Mouse (Mus musculus): ENCODE results near the gene Calml4.

Gene Calml4

DNA sequence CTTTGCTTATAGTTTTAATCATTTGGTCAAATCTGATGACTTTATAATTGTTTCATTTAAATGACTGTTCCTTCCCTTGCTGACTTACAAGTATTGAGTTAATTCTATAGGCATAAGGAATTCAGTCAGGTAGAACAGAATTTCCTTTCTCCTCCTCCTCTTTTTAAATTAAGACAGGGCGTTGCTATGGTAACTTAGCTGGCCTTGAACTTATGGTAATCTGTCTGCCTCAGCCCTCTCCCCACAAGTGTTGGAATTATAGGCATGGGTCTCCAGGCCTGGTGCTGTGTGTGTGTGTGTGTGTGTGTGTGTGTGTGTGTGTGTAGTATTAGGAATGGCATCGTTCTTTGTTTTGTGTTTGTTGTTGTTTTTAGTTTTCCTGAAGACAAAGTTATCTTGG lies 43.9 kb downstream of the Calml4 start:
- DNase-seq (ENCODE audit: low spot score) = no peak

DNA sequence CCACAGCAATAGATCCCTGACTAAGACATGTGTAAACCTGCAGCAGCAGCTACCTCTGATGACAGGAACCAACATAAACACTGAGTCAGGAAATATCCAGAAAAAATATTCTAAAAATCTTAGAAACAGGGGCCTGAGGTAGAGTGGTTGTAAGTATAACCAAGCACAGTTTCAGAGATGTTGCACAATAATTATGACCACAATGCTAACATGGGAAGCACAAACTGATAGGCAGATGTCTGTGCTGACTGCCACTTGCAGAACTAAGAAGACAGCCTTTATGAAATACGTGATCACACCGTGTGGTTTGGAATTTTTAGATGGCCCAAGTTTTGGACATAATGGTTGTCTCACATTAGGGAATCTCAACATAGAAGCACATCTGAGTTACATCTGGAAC lies 46.0 kb downstream of the Calml4 start:
- DNase-seq (ENCODE audit: low spot score) = no peak

DNA sequence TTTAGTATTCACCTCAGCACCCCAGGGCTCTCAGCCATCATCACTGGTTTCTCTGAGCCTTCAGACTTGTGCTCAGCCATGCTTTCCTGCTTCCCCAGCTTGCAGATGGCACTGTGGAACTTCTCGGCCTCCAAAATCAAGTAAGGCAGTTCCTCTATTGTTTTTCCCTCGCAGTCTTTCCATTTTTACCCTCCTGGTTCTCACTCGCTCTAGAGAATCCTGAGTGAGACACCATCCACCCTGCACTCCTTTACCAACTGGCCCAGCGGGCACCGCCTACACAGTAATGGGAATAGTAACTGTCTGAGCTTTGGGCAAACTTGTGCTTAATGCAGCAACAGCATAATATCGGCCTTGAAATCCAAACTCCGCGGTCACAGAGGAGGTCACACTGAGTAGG lies 47.2 kb downstream of the Calml4 start:
- DNase-seq (ENCODE audit: low spot score) = no peak

DNA sequence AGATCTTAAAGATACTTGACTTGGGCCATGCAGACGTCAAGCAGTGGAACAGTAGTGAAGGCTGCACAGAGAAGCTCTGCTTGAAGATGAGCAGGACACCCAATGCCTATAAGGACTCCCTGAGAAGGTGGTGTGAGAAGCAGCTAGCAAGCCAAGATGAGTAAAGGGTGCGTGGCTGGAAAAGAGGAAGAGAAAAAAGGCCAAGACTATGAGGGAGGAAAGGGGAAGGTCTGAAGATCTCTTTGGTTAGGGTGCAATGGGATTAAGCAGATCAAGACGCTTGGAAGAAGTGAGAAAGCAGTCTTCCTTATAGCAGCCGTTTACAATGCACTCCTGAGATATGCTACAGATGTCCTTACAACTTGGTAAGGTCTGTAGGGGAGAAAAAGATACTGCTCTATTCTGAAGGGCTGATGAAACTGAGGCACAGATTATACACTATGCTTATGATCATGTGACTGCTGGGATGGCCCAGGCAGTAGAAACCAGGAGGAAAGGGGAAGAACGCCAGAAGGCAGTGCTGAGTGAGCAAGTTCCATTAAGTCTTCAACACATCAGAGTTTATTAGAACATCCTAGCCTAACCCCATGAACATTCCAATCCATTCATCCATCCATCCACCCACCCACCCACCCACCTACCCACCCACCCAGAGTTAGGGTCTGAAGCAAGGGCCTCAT lies 55.6 kb downstream of the Calml4 start:
- DNase-seq (ENCODE audit: low spot score) = no peak

DNA sequence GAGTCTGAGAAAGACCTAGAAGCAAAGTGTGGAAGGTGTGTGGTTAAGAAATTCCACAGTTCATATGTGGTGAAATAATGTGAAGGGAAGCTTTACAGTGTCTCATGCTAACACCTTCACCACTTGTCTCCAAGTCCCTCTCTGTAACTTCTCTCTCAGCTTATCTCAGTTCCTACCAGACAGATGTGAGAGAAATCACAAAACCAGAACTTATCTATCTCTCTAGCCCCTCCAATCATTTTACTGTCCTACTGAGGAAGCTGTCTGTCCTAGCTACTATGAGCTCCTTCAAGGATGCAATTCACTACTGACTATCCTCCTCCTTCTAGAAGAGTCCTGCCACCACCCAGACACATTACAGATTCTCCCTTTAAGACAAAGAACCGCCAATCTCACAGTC lies 59.2 kb downstream of the Calml4 start:
- no peak for DNase-seq (ENCODE audit: low spot score)

DNA sequence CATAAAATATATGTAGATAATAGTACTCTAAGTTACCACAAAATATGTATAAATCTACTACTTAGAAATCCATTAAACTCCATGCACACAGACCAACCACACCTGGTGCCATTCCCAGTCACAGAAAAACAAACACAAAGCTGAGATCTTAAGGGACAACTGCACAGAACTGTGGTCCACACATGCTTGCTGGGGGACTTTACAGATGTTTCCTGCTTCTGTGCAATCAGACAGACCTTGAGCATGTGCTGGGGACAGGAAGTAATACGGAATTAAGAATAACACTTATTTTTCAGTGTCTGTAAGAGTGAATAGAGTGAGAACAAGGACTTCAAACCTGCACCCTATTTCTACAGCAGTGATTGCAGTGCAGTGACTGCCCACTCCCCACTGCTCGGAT lies 63.0 kb downstream of the Calml4 start:
- no peak for DNase-seq (ENCODE audit: low spot score)

DNA sequence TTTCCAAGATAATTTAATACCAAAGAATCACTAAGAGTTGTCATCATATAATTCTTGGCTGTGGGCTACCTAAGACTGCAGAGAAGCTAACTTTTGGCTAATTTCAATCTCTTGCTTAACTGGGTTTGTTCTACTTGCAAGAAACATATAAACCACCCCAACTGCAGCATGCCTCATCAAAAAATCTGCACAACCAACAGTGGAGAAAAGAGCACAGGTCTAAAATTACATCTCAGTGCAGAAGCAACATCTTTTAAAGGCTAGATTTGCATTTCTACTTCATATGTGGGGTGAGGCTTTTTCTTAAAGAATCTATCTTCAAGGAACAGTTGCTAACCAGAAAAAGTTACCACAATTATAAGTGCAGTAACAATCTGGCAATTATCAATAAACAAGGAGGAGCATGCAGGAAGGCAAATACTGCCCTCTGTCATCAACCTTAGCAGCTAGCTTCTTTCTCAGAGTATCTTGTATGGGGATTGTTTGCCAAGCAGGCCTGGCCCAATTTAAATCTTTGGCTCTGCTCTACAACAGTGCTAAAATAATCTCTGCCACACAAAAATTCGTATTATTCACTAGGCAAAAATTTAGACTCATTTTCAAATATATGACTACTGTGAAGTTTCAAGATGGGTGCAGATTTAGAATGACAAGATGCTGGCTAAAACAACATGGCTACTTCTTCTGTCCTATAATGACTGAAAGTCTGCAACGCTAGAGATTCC lies 67.2 kb downstream of the Calml4 start:
- DNase-seq (ENCODE audit: low spot score) = no peak

Measured in testis, postnatal 10 days (tissue).